Mouse (Mus musculus) kidney, postnatal 0 days (tissue): ENCODE data around the gene Hes2. TPM values are rescaled to one million over a fixed set of nuclear protein-coding genes. Genes with fewer than 3 reads are reported as not detected.
A peak's percentile ranks its signal among the peaks of the same experiment; 100 is the strongest.

ENCODE experiments used
- ATAC-seq: fragments of 200-750 bp; cut with Nextera tagmentation; replicated peaks from 2 replicates; pipeline ENCODE4 v1.8.0; 2017; ENCODE audit warnings: low read depth, moderate number of reproducible peaks, moderate TSS enrichment, moderate library complexity; ENCODE audit not compliant: low FRiP score
- DNase-seq: peaks from one replicate; pipeline ENCODE4 v3.0.0-alpha.2; 2016; ENCODE audit warnings: low spot score
- H3K27ac ChIP-seq: fragments of 300-500 bp; sonication (generic); 2 replicates; pipeline ENCODE4 v1.5.1; 2014; ENCODE audit warnings: mild to moderate bottlenecking
- H3K27me3 ChIP-seq: fragments of 300-500 bp; sonication (generic); 2 replicates; pipeline ENCODE4 v1.6.1; 2014; ENCODE audit warnings: low read length, mixed read lengths; ENCODE audit not compliant: insufficient read depth
- H3K36me3 ChIP-seq: fragments of 300-500 bp; sonication (generic); 2 replicates; pipeline ENCODE4 v1.6.1; 2014; ENCODE audit warnings: low read length, mixed read lengths; ENCODE audit not compliant: insufficient read depth
- H3K4me1 ChIP-seq: fragments of 300-500 bp; sonication (generic); replicated peaks from 2 replicates; pipeline ENCODE4 v1.6.1; 2014; ENCODE audit warnings: antibody characterized with exemption, low read length, mixed read lengths; ENCODE audit not compliant: insufficient read depth
- H3K4me2 ChIP-seq: fragments of 300-500 bp; sonication (generic); 2 replicates; pipeline ENCODE4 v1.6.1; 2014; ENCODE audit warnings: mild to moderate bottlenecking, low read length, moderate library complexity, mixed read lengths
- H3K4me3 ChIP-seq: fragments of 300-500 bp; sonication (generic); replicated peaks from 2 replicates; pipeline ENCODE4 v1.5.1; 2014; ENCODE audit warnings: low read depth, low read length
- H3K9ac ChIP-seq: fragments of 300-500 bp; sonication (generic); 2 replicates; pipeline ENCODE4 v1.6.1; 2014; ENCODE audit warnings: low read depth, low read length
- H3K9me3 ChIP-seq: fragments of 300-500 bp; sonication (generic); replicated peaks from 2 replicates; pipeline ENCODE4 v1.6.1; 2016; ENCODE audit warnings: low read length, inconsistent platforms, mixed read lengths
- CTCF ChIP-seq: IDR thresholded peaks from 2 replicates; pipeline ENCODE4 v1.5.1; 2016; ENCODE audit warnings: antibody characterized with exemption, low read depth, mild to moderate bottlenecking, moderate library complexity
- WGBS: fragments of 180-500 bp; shearing (Covaris S2); extraction: QIAGEN DNeasy Blood & Tissue Kit; methylation state at CpG from one replicate; pipeline ENCODE4 v1.1.7; 2014; 5-methylcytosine and 5-hydroxymethylcytosine counted together
- polyA plus RNA-seq: library from polyadenylated mRNA; unstranded; fragments of >200 nt; fragmentation: Nextera tagmentation; extraction: Ambion mirVana; gene quantifications from 2 replicates; pipeline ENCODE4 v1.2.1, GENCODE M21; 2015

Hes2 gene
- polyA plus RNA-seq, 1 experiment from 2014 or later = 0.41 TPM

GRCm38 (mm10) chr4:152145473-152145872 lies 13.2 kb upstream of the Hes2 start:
- no peaks in the 10 kb centered on the region for H3K27me3 ChIP-seq
- H3K27ac ChIP-seq = peak overlapping the region; percentile 48
- no peak overlapping the region for H3K4me2 ChIP-seq
- ATAC-seq (peak; percentile 38; the same call in 1 of the 2 replicates), DNase-seq (no peak)
- H3K9ac ChIP-seq = no peak overlapping the region
- H3K4me1 ChIP-seq = peaks cover 2% of the 10 kb centered on the region; the same call in 1 of the 2 replicates
- 39% methylated on average over 10 of the region's 10 CpGs for WGBS
- H3K36me3 ChIP-seq = no peaks in the 10 kb centered on the region
- no peak for TF ChIP-seq CTCF
- H3K9me3 ChIP-seq = no peaks in the 10 kb centered on the region
- H3K4me3 ChIP-seq = no peak overlapping the region

GRCm38 (mm10) chr4:152146033-152146827 lies 12.4 kb upstream of the Hes2 start:
- H3K27me3 ChIP-seq = no peaks in the 10 kb centered on the region
- ATAC-seq (peak; percentile 67), DNase-seq (peak; percentile 56)
- no peak for TF ChIP-seq CTCF
- no peaks in the 10 kb centered on the region for H3K36me3 ChIP-seq
- H3K4me1 ChIP-seq = peaks cover 2% of the 10 kb centered on the region
- no peaks in the 10 kb centered on the region for H3K9me3 ChIP-seq
- no peak overlapping the region for H3K4me3 ChIP-seq
- H3K27ac ChIP-seq = peak overlapping the region; percentile 48
- 28% methylated on average over 11 of the region's 11 CpGs for WGBS
- H3K9ac ChIP-seq = no peak overlapping the region
- H3K4me2 ChIP-seq = no peak overlapping the region

- 78% methylated on average over 4 of the region's 4 CpGs for WGBS
- H3K4me1 ChIP-seq = peaks cover 10% of the 10 kb centered on the region
- no peak overlapping the region for H3K4me2 ChIP-seq
- H3K27me3 ChIP-seq = peaks cover 7% of the 10 kb centered on the region; the same call in 1 of the 2 replicates
- no peaks in the 10 kb centered on the region for H3K36me3 ChIP-seq
- no peak for ATAC-seq
- H3K9ac ChIP-seq = no peak overlapping the region
- no peak for DNase-seq
- H3K27ac ChIP-seq = no peak overlapping the region
- H3K9me3 ChIP-seq = no peaks in the 10 kb centered on the region
- TF ChIP-seq CTCF = no peak
- no peak overlapping the region for H3K4me3 ChIP-seq
These were observed 8.1 kb upstream of the Hes2 start for GRCm38 (mm10) chr4:152150546-152150945.

- no peak overlapping the region for H3K27ac ChIP-seq
- no peak for DNase-seq
- no peak for ATAC-seq
- H3K27me3 ChIP-seq = peaks cover 7% of the 10 kb centered on the region; the same call in 1 of the 2 replicates
- no peaks in the 10 kb centered on the region for H3K36me3 ChIP-seq
- peak overlapping the region; percentile 73 for H3K4me2 ChIP-seq
- H3K4me1 ChIP-seq = peaks cover 8% of the 10 kb centered on the region
- WGBS = 33% methylated on average over 7 of the region's 7 CpGs
- H3K9ac ChIP-seq = peak overlapping the region; percentile 48
- no peak for TF ChIP-seq CTCF
- no peaks in the 10 kb centered on the region for H3K9me3 ChIP-seq
- peak overlapping the region; percentile 39 for H3K4me3 ChIP-seq
These were observed 7.2 kb upstream of the Hes2 start for GRCm38 (mm10) chr4:152151451-152151965.

GRCm38 (mm10) chr4:152151966-152152544 lies 6.6 kb upstream of the Hes2 start, which contains the start of gene Espn:
Espn (minus strand) TSS chr4:152152371.
- Histone ChIP-seq H3K4me3 (peak within 1 kb of the TSS; percentile 39), H3K4me1 (peaks cover 8% of the 10 kb centered on the region; the same call in 1 of the 2 replicates), H3K9ac (peak within 1 kb of the TSS; percentile 48), H3K36me3 (no peaks in the 10 kb centered on the region), H3K27me3 (peaks cover 7% of the 10 kb centered on the region; the same call in 1 of the 2 replicates), H3K27ac (no peak within 1 kb of the TSS), H3K4me2 (peak within 1 kb of the TSS; percentile 73), H3K9me3 (no peaks in the 10 kb centered on the region)
- WGBS = under 1% methylated on average over 51 of the region's 57 CpGs
- ATAC-seq = peak; percentile 78
- no peak for TF ChIP-seq CTCF
- DNase-seq = peak; percentile 74

GRCm38 (mm10) chr4:152153771-152154177 lies 4.9 kb upstream of the Hes2 start:
- Histone ChIP-seq H3K36me3 (no peaks in the 10 kb centered on the region), H3K27me3 (peaks cover 24% of the 10 kb centered on the region), H3K9me3 (no peaks in the 10 kb centered on the region), H3K4me2 (peak overlapping the region; percentile 51), H3K9ac (no peak overlapping the region), H3K4me3 (no peak overlapping the region), H3K27ac (no peak overlapping the region), H3K4me1 (peaks cover 14% of the 10 kb centered on the region; the same call in 1 of the 2 replicates)
- 1% methylated on average over 23 of the region's 23 CpGs for WGBS
- peak; percentile 89 for TF ChIP-seq CTCF
- ATAC-seq (peak; percentile 34), DNase-seq (peak; percentile 87)
